Mouse (Mus musculus): Measurements from ENCODE around the gene Gm8165. TPM values are rescaled to one million over a fixed set of nuclear protein-coding genes. Genes with fewer than 3 reads are reported as not detected.
"Not testable (repeated sequence)": the region's sequence is repeated elsewhere in the genome, so short reads cannot be mapped to it uniquely, and the experiment has no call there.

Gm8165 gene
- not detected in 2 replicates for polyA plus RNA-seq (2016; fragmentation: Nextera tagmentation; extraction: Ambion mirVana)

DNA sequence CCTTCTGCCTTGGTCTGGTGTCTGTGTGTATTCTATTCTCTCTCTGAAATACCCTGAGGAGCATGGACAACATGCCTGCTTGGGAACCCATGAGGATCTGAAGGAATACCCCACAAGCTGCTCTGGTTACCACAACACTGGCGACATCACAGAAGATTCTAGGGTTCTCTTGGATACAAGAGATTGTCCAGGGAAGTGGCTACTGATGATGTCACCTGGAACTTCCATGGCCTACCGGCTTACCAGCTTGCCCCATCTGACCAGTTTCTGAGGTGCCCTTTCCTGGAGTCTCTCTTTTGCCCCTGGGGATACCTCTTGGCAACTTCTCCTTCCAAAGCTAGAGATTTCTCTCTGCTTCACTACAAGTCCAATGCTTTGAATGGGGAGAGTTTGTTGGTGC lies at the start of gene Gm8165:
Gm8165 (minus strand) TSS at position 101 of the 400 bp plus-strand sequence.
- H3K27ac ChIP-seq; H3K36me3 ChIP-seq (replicated peaks); DNase-seq (ENCODE audit: extremely low spot score, low spot score); H3K4me1 ChIP-seq; H3K4me3 ChIP-seq; H3K9me3 ChIP-seq; H3K27me3 ChIP-seq (ENCODE audit: poor library complexity, severe bottlenecking): not testable (repeated sequence)
- WGBS: 82% methylated on average over 1 of the region's 2 CpGs

DNA sequence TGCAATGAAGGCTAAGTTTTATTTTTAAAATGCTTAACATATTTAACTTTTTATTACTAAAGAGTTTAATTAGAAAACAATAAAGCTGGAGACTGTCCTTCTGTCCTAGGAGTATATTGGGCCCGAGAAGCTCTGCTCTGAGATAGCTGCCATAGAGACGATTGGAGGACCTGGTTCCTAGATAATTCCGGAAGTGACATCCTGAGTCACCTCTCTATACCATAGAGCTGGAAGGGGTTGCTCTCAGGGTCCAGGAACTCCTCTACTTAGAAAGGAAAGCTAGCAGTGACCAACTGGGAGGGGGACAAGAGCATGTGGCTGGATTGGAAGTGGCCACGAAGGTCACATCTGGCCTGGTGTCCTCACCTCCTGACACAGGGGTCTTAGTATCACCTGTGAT lies 20.6 kb upstream of the Gm8165 start, which contains the start of gene Gm7324:
Gm7324 (plus strand) TSS at position 208 of the 400 bp plus-strand sequence.
- H3K4me1 ChIP-seq; DNase-seq (ENCODE audit: extremely low spot score, low spot score); H3K4me3 ChIP-seq; H3K36me3 ChIP-seq (replicated peaks); H3K9me3 ChIP-seq; H3K27ac ChIP-seq; H3K27me3 ChIP-seq (ENCODE audit: poor library complexity, severe bottlenecking): not testable (repeated sequence)
- 94% methylated on average over 4 of the region's 4 CpGs for WGBS

Other genes with a start within 250 kb of the Gm8165 start
- not detected in 2 replicates for gene Gm5799, start 133.6 kb downstream of the Gm8165 start, polyA plus RNA-seq (2016; fragmentation: Nextera tagmentation; extraction: Ambion mirVana)
- not detected in 2 replicates for gene Gm17654, start 98.1 kb downstream of the Gm8165 start, polyA plus RNA-seq (2016; fragmentation: Nextera tagmentation; extraction: Ambion mirVana)
- not detected in 2 replicates for gene Gm10375, start 69.2 kb downstream of the Gm8165 start, polyA plus RNA-seq (2016; fragmentation: Nextera tagmentation; extraction: Ambion mirVana)
- 1.4 and 1.6 TPM in 2 replicates for gene Gm7324, start 20.6 kb upstream of the Gm8165 start, polyA plus RNA-seq (2016; fragmentation: Nextera tagmentation; extraction: Ambion mirVana)
- gene Gm16506, start 50.3 kb upstream of the Gm8165 start, polyA plus RNA-seq (2016; fragmentation: Nextera tagmentation; extraction: Ambion mirVana): not detected in 2 replicates
- gene Gm6526, start 70.7 kb upstream of the Gm8165 start, polyA plus RNA-seq (2016; fragmentation: Nextera tagmentation; extraction: Ambion mirVana): not detected in 2 replicates
- not detected in 2 replicates for gene Gm8180, start 107.5 kb upstream of the Gm8165 start, polyA plus RNA-seq (2016; fragmentation: Nextera tagmentation; extraction: Ambion mirVana)
- not detected in 2 replicates for gene Ear1, start 198.3 kb upstream of the Gm8165 start, polyA plus RNA-seq (2016; fragmentation: Nextera tagmentation; extraction: Ambion mirVana)
- not detected in 2 replicates for gene Ear10, start 246.4 kb upstream of the Gm8165 start, polyA plus RNA-seq (2016; fragmentation: Nextera tagmentation; extraction: Ambion mirVana)
- 4.7 and 5.5 TPM in 2 replicates for gene Gm8113, start 248.2 kb upstream of the Gm8165 start, polyA plus RNA-seq (2016; fragmentation: Nextera tagmentation; extraction: Ambion mirVana)

Measured in forebrain, embryonic 10.5 days (tissue).